Mouse (Mus musculus) embryonic fibroblast, embryonic 13.5 days (primary cell): ENCODE data around the gene Serinc1.

Experiments used
- CTCF ChIP-seq: IDR thresholded peaks from 2 replicates; pipeline ENCODE4 v1.5.1; 2011; ENCODE audit warnings: mild to moderate bottlenecking, control low read depth, low read length, moderate library complexity, borderline replicate concordance; ENCODE audit not compliant: insufficient read depth
- POLR2A ChIP-seq: IDR thresholded peaks from 2 replicates; pipeline ENCODE4 v1.6.1; 2011; ENCODE audit warnings: low read depth, mild to moderate bottlenecking, control low read depth, low read length, moderate library complexity

GRCm38 (mm10) chr10:57566221-57566620 is 33.9 kb upstream of the Serinc1 start:
- no peak for TF ChIP-seq CTCF
- no peak for TF ChIP-seq POLR2A
